Mouse (Mus musculus) MEL (cell line): Measurements from ENCODE around the gene Cdyl. TPM values are rescaled to one million over a fixed set of nuclear protein-coding genes. Genes with fewer than 3 reads are reported as not detected.

Experiments
- DNase-seq: peaks from one replicate; pipeline ENCODE4 v3.0.0; 2011; ENCODE audit warnings: low read depth, low spot score
- H3K27ac ChIP-seq: 2 replicates; pipeline ENCODE4 v1.5.1; 2012; ENCODE audit warnings: low read depth, mild to moderate bottlenecking, control low read depth, low read length, moderate library complexity; ENCODE audit not compliant: control insufficient read depth
- H3K27me3 ChIP-seq, 2 experiments: fragments of 150-350 bp in 1 of 2; sonication (generic) in 1 of 2; 2 replicates each; pipeline ENCODE4 v1.6.1; 2012; ENCODE audit warnings: low read length in 2 of 2, mild to moderate bottlenecking in 2 of 2, improper control_type of control experiment in 1 of 2, moderate library complexity in 1 of 2; ENCODE audit not compliant: insufficient read depth in 2 of 2, control insufficient read depth in 1 of 2
- H3K36me3 ChIP-seq, 2 experiments: 2 replicates each; pipeline ENCODE4 v1.6.1; 2012 to 2014; ENCODE audit warnings: low read length in 2 of 2, improper control_type of control experiment in 1 of 2, inconsistent platforms in 1 of 2, mild to moderate bottlenecking in 1 of 2; ENCODE audit not compliant: insufficient read depth in 2 of 2, control insufficient read depth in 1 of 2
- H3K4me1 ChIP-seq, 2 experiments: fragments of 150-350 bp in 1 of 2; sonication (generic) in 1 of 2; 2 replicates each; pipeline ENCODE4 v1.6.1; 2012; ENCODE audit warnings: low read length in 2 of 2, improper control_type of control experiment in 1 of 2, mild to moderate bottlenecking in 1 of 2; ENCODE audit not compliant: insufficient read depth in 2 of 2, control insufficient read depth in 1 of 2
- H3K4me3 ChIP-seq, 2 experiments: fragments of 150-350 bp in 1 of 2; sonication (generic) in 1 of 2; 2 replicates each; pipeline ENCODE4 v1.5.1; 2012; ENCODE audit warnings: low read depth in 2 of 2, low read length in 2 of 2, mild to moderate bottlenecking in 2 of 2, moderate library complexity in 2 of 2, control low read depth in 1 of 2, improper control_type of control experiment in 1 of 2; ENCODE audit not compliant: control insufficient read depth in 1 of 2, insufficient read depth in 1 of 2
- H3K79me2 ChIP-seq: 2 replicates; pipeline ENCODE4 v1.6.1; 2012; ENCODE audit warnings: mild to moderate bottlenecking, low read length, moderate library complexity; ENCODE audit not compliant: control insufficient read depth, poor library complexity, insufficient read depth
- H3K9ac ChIP-seq: 2 replicates; pipeline ENCODE4 v1.6.1; 2012; ENCODE audit warnings: low read depth, mild to moderate bottlenecking, control low read depth, low read length, moderate library complexity; ENCODE audit not compliant: control insufficient read depth, poor library complexity, severe bottlenecking
- H3K9me3 ChIP-seq: fragments of 150-350 bp; sonication (generic); replicated peaks from 2 replicates; pipeline ENCODE4 v1.6.1; 2012; ENCODE audit warnings: mild to moderate bottlenecking, low read length, improper control_type of control experiment, moderate library complexity; ENCODE audit not compliant: insufficient read depth
- BHLHE40 ChIP-seq: IDR thresholded peaks from 2 replicates; pipeline ENCODE4 v1.6.1; 2012; ENCODE audit warnings: low read depth, mild to moderate bottlenecking, inconsistent platforms, low read length, improper control_type of control experiment, borderline replicate concordance
- CHD1 ChIP-seq: IDR thresholded peaks from 2 replicates; pipeline ENCODE4 v1.6.1; 2012; ENCODE audit warnings: low read depth, mild to moderate bottlenecking, inconsistent platforms, low read length, improper control_type of control experiment
- CHD2 ChIP-seq: IDR thresholded peaks from 2 replicates; pipeline ENCODE4 v1.6.1; 2011; ENCODE audit warnings: low read length, improper control_type of control experiment
- CTCF ChIP-seq, 3 experiments: IDR thresholded peaks in 2 of 3; conservative IDR thresholded peaks in 1 of 3; 2 replicates each; pipeline ENCODE4 v1.5.1; 2011 to 2012; ENCODE audit warnings: low read length in 3 of 3, low read depth in 2 of 3, mild to moderate bottlenecking in 2 of 3, improper control_type of control experiment in 1 of 3, inconsistent platforms in 1 of 3, mixed read lengths in 1 of 3, moderate library complexity in 1 of 3; ENCODE audit not compliant: control insufficient read depth in 1 of 3, insufficient read depth in 1 of 3, poor library complexity in 1 of 3, severe bottlenecking in 1 of 3
- ELF1 ChIP-seq: IDR thresholded peaks from 2 replicates; pipeline ENCODE4 v1.6.1; 2014; ENCODE audit warnings: low read depth, mild to moderate bottlenecking, inconsistent platforms, low read length, improper control_type of control experiment, moderate library complexity
- ETS1 ChIP-seq: IDR thresholded peaks from 2 replicates; pipeline ENCODE4 v1.6.1; 2012; ENCODE audit warnings: low read depth, mild to moderate bottlenecking, inconsistent platforms, low read length, improper control_type of control experiment, moderate library complexity
- GABPA ChIP-seq: IDR thresholded peaks from 2 replicates; pipeline ENCODE4 v1.6.1; 2012; ENCODE audit warnings: low read depth, mild to moderate bottlenecking, inconsistent platforms, low read length, improper control_type of control experiment, moderate library complexity
- JUND ChIP-seq: IDR thresholded peaks from 2 replicates; pipeline ENCODE4 v1.6.1; 2011; ENCODE audit warnings: low read depth, mild to moderate bottlenecking, improper control_type of control experiment, low read length
- MAZ ChIP-seq: IDR thresholded peaks from 2 replicates; pipeline ENCODE4 v1.6.1; 2012; ENCODE audit warnings: low read depth, mild to moderate bottlenecking, inconsistent platforms, low read length, improper control_type of control experiment
- MEF2A ChIP-seq: IDR thresholded peaks from 2 replicates; pipeline ENCODE4 v1.6.1; 2014; ENCODE audit warnings: low read depth, mild to moderate bottlenecking, inconsistent platforms, low read length, improper control_type of control experiment; ENCODE audit not compliant: poor library complexity, insufficient replicate concordance, severe bottlenecking; ENCODE audit errors: extremely low read depth
- MYB ChIP-seq: IDR thresholded peaks from 2 replicates; pipeline ENCODE4 v1.6.1; 2011; ENCODE audit warnings: mild to moderate bottlenecking, low read depth, low read length, improper control_type of control experiment
- MYC ChIP-seq: IDR thresholded peaks from 2 replicates; pipeline ENCODE4 v1.6.1; 2011; ENCODE audit warnings: low read depth, mild to moderate bottlenecking, low read length, improper control_type of control experiment, moderate library complexity
- NELFE ChIP-seq: IDR thresholded peaks from 2 replicates; pipeline ENCODE4 v1.6.1; 2011; ENCODE audit warnings: low read depth, low read length, improper control_type of control experiment
- NRF1 ChIP-seq: IDR thresholded peaks from 2 replicates; pipeline ENCODE4 v1.6.1; 2014; ENCODE audit warnings: low read depth, mild to moderate bottlenecking, inconsistent platforms, low read length, improper control_type of control experiment, moderate library complexity; ENCODE audit not compliant: poor library complexity, insufficient read depth, severe bottlenecking
- POLR2A ChIP-seq, 2 experiments: IDR thresholded peaks; 2 replicates each; pipeline ENCODE4 v1.6.1; 2011 to 2012; ENCODE audit warnings: low read length in 2 of 2, mild to moderate bottlenecking in 2 of 2, control low read depth in 1 of 2, improper control_type of control experiment in 1 of 2, low read depth in 1 of 2, moderate library complexity in 1 of 2; ENCODE audit not compliant: control insufficient read depth in 1 of 2, insufficient read depth in 1 of 2, poor library complexity in 1 of 2
- POLR2AphosphoS5 ChIP-seq: IDR thresholded peaks from 2 replicates; pipeline ENCODE4 v1.6.1; 2012; ENCODE audit warnings: low read depth, borderline replicate concordance, mild to moderate bottlenecking, inconsistent platforms, low read length, moderate library complexity, mixed read lengths
- RCOR1 ChIP-seq: IDR thresholded peaks from 2 replicates; pipeline ENCODE4 v1.6.1; 2012; ENCODE audit warnings: low read depth, mild to moderate bottlenecking, inconsistent platforms, low read length, improper control_type of control experiment
- SIN3A ChIP-seq: IDR thresholded peaks from 2 replicates; pipeline ENCODE4 v1.6.1; 2012; ENCODE audit warnings: low read length, improper control_type of control experiment, inconsistent platforms
- TAL1 ChIP-seq: IDR thresholded peaks from 2 replicates; pipeline ENCODE4 v1.6.1; 2012; ENCODE audit warnings: mild to moderate bottlenecking, inconsistent platforms, low read length, moderate library complexity, mixed read lengths
- USF1 ChIP-seq: IDR thresholded peaks from 2 replicates; pipeline ENCODE4 v1.6.1; 2014; ENCODE audit warnings: low read depth, mild to moderate bottlenecking, inconsistent platforms, low read length, improper control_type of control experiment, moderate library complexity
- ZKSCAN1 ChIP-seq: IDR thresholded peaks from 2 replicates; pipeline ENCODE4 v1.6.1; 2012; ENCODE audit warnings: low read depth, mild to moderate bottlenecking, inconsistent platforms, low read length, improper control_type of control experiment, moderate library complexity
- ZMIZ1 ChIP-seq: IDR thresholded peaks from 2 replicates; pipeline ENCODE4 v1.6.1; 2012; ENCODE audit warnings: low read depth, mild to moderate bottlenecking, inconsistent platforms, low read length, improper control_type of control experiment, moderate library complexity
- polyA plus RNA-seq, 2 experiments: library from polyadenylated mRNA; stranded (reverse) in 1 of 2; unstranded in 1 of 2; fragments of >175 nt in 1 of 2; fragments of >200 nt in 1 of 2; gene quantifications; 2 replicates each; pipeline versions ENCODE4 v1.2.1 to v1.2.4; 2012; ENCODE audit warnings: low replicate concordance in 2 of 2, low read depth in 1 of 2; ENCODE audit not compliant: insufficient read length in 2 of 2, insufficient read depth in 1 of 2, missing spikeins in 1 of 2
- total RNA-seq: library from RNA; depleted of rRNA; stranded (reverse); fragments of 300-350 nt; gene quantifications from 2 replicates; pipeline ENCODE4 v1.2.3, GENCODE M21; 2012

Gene Cdyl
- total and polyA plus RNA-seq, 3 experiments, result 8.9 to 32.2 TPM; not detected in 1

DNA sequence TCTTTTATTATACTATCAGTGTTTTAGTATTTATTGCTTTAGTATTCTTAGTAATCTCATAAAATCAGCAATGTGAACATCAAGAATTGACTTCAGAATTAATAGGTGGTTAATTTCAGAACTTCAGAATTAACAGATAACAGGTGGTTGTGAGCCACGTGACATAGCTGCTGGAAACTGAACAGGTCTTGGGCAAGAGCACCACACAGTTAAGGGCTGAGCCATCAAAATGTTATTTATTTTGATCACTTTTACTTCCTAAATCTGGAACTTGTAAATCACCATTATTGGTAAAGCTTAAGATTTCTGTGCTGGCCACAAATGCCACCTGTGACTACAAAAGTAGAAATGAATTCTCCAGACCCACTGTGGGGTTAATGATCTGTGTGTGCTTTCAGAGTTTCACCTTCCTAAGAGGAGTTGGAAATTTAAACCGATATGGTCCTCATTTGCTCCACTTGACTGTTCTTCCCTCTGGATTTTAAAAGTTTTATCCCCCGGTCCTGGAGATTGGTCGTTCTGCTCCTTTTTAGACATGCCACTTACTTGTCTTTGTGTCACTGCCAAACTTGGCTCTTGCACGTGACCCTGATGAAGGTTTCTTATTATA is 125.8 kb downstream of the Cdyl start:
- H3K79me2 ChIP-seq, result peaks cover 58% of the 10 kb centered on the region
- DNase-seq, result no peak
- H3K36me3 ChIP-seq, result peaks cover 3 to 9% of the 10 kb centered on the region in 2 experiments
- H3K27me3 ChIP-seq, result no peaks in the 10 kb centered on the region
- no peak overlapping the region for H3K27ac ChIP-seq
- no peaks in the 10 kb centered on the region for H3K9me3 ChIP-seq
- H3K4me1 ChIP-seq, result peaks cover 0 to 11% of the 10 kb centered on the region in 2 experiments; a peak in 3 of 4 replicates
- H3K4me3 ChIP-seq, result no peak overlapping the region
- no peak overlapping the region for H3K9ac ChIP-seq
- TF ChIP-seq ETS1 (no peak), MYB (no peak), USF1 (no peak), MAZ (no peak), RCOR1 (no peak), SIN3A (no peak), NELFE (no peak), GABPA (no peak), CTCF (IDR thresholded peaks at IDR 0.05 in 2 of 3, conservative IDR thresholded peaks at IDR 0.05 in 1 of 3; ENCODE audit: control insufficient read depth in 1 of 3, insufficient read depth in 1 of 3, low read depth in 2 of 3, low read length in 3 of 3, poor library complexity in 1 of 3, severe bottlenecking in 1 of 3) (no peak), POLR2A (IDR thresholded peaks at IDR 0.05; ENCODE audit: control insufficient read depth in 1 of 2, insufficient read depth in 1 of 2, low read depth in 1 of 2, low read length in 2 of 2, poor library complexity in 1 of 2) (no peak), MEF2A (no peak), TAL1 (no peak), CHD2 (no peak), ZKSCAN1 (no peak), JUND (no peak)

DNA sequence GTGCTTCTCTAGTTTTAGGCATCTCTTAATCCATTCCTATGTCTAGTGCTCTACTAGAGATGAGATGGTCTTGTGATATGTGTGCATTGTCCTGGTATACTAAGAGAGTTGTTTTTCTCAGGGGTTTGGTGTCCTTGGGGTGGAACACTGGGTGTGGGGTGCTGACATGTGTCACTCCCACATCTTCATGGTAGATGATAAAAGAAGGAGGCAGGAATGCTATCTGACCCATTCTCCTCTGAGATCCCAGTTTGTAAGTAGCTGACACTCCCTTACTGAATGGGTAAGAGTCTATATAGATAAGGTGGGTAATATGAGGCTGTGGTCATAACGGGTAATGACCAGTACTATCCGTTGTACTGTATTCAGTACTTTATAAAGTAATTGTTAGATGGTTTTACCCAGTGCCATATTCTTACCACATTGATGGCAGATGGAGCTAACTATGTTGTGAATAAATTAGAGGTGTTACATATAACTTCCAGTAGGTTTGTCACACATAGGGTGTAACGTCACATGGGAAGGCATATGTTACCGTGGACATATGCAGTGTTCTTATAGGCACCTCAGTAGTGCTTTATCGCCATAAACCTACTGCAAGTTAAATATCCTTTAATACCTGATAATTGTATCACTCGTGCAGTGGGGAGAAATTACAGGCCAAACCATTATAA is 127.2 kb downstream of the Cdyl start:
- Histone ChIP-seq H3K36me3 (peaks cover 3 to 5% of the 10 kb centered on the region in 2 experiments), H3K27ac (no peak overlapping the region), H3K9me3 (no peaks in the 10 kb centered on the region), H3K4me3 (no peak overlapping the region), H3K79me2 (peaks cover 52% of the 10 kb centered on the region), H3K27me3 (no peaks in the 10 kb centered on the region), H3K9ac (no peak overlapping the region), H3K4me1 (peaks cover 0 to 11% of the 10 kb centered on the region in 2 experiments; a peak in 2 of 4 replicates)
- TF ChIP-seq MYB (no peak), GABPA (no peak), BHLHE40 (no peak), POLR2AphosphoS5 (no peak), USF1 (no peak), MEF2A (no peak), NRF1 (no peak), ELF1 (no peak), MAZ (no peak), ETS1 (no peak), MYC (no peak), CHD1 (no peak), CHD2 (no peak), RCOR1 (no peak), ZMIZ1 (no peak)
- no peak for DNase-seq
